Mouse (Mus musculus) kidney, adult 2 months (tissue): ENCODE data around the gene Zfp770.

Experiments used
- CTCF ChIP-seq: fragments of 200-500 bp; conservative IDR thresholded peaks from 2 replicates; pipeline ENCODE4 v1.5.1; 2011; ENCODE audit warnings: low read depth, mild to moderate bottlenecking, control low read depth, low read length, moderate library complexity, mixed read lengths; ENCODE audit not compliant: insufficient read depth, insufficient read length
- POLR2A ChIP-seq: fragments of 200-500 bp; IDR thresholded peaks from one replicate; pipeline ENCODE4 v1.6.1; 2011; ENCODE audit warnings: low read depth, low read length, control low read depth

DNA sequence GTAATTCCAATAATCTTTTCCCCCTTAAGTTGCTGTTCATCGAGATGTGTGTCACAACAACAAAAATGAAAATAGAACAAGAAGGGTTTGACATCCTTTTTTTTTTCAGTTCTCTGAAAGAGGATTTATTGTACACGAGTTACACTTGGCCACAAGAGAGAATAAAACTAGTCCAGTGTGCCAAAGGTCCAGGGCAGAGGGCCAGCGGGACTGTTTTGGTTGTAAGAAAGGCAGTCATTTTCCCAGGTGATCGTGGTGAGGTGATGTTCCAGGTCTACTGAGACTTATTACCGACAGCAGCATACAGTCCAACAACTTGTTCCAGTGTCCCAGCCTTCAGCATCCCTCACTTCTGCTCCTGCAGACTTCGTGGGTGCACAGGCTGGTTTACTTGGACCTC, 3.8 kb upstream of the Zfp770 start:
- no peak for TF ChIP-seq CTCF
- no peak for TF ChIP-seq POLR2A
